Mouse (Mus musculus): ENCODE measurements around the gene Iqcf3.

DNA sequence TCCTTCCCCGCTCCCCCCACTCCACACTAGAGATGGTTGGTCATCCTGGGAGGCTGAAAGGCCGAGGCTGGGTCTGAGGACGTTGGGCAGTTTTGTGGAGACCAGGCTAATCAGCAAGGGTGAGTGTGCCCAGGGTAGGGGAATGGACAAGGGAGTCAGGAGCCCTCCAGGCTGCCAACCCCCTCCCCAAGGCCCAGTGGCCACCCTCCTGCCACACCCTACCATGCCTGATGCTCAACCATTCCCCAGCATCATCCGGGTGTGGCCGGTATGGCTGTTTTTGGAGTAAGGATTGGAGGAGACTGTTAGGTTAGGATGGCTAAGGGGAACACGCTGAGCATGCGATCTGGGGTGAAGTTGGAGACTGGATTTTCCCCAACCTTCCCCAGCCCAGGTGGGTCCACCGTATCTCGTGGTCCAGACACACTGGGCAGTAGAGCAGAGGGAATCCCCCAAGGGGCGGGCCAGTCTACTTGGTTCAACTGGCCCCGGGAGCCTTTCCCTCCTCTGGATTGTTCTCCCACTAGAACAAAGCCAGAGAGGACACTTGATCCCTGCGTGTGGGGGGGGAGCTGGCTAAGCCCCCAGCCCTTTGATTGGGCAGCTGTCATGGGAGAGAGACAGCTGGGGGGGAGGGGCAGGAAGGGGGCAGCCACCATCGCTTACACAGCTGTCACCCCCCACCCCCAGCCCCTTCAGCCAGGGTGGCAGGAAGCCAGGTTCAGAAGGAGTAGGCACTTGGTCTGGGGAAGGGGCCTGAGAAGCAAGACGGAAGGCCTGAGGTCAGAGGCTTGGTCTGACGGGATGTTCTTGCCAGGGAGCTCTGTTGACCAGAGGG is 104.9 kb downstream of the Iqcf3 start:
- TF ChIP-seq POLR2A (IDR thresholded peaks at IDR 0.05; ENCODE audit: low read depth, low read length) (no peak), CTCF (IDR thresholded peaks at IDR 0.05; ENCODE audit: extremely low read depth, insufficient read length, insufficient replicate concordance, low read depth, low read length) (no peak)
